In the genomic region with DNA sequence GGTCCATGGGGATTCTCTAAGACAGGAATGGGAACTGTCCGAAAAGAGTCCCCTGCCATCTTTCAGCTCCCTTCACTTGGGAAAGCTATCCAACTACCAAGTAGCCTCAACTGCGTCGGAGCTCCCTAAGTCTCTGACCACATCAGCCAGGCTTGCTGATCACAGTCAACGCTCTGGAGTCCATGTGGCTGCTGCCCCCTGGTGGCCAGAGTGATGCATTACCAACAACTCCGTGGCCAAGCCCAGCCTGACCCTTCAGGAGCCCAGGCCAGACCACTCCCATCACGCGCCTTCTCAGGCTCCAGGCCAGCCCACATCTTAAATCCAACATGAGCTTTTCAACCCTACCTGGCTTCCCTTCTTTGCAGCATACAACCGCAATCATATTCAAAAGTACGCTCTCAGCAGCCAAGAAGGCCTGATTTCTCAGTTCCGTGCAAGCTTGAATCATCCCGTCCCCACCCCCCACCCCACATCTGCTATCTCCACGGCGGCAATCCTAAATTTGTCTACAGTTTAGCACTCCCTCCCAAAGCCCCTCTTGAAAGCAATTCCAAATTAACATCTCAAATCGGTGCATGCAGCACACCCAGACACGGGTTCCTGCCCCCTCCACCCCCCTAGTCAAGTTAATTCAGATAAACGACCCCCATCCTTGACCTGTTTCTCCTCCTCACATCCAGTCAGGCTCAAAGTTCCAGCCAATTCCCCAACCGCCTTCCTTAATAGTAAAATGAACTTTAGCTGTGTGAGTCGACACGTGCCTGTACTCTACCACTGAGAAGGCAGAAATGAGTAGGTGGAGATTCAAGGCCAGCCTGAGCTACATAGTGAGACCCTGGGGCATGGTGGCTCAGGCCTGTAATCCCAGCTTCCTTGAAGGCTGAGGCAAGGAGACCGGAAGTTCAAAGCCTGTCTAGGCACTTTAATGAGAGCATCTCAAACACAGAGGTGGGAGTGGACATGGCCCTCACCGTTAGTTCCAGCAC, we compare ENCODE assay signal across 8 mouse cellular contexts. TPM values are rescaled to one million over a fixed set of nuclear protein-coding genes. Genes with fewer than 3 reads are reported as not detected.
A peak's percentile ranks its signal among the peaks of the same experiment; 100 is the strongest.
DNase-seq lines count a peak whose midpoint lies in the region; ATAC-seq and TF ChIP-seq lines count a peak whose summit lies in the region.

No protein-coding gene starts in this region.

- H3K4me1 ChIP-seq in forebrain, postnatal 0 days (ENCODE audit: insufficient read depth): no peaks in the 10 kb centered on the region
- no peaks in the 10 kb centered on the region for H3K4me1 ChIP-seq in lung, adult 2 months (ENCODE audit: control insufficient read depth, insufficient read depth, low read length)
- 0 out of 2 replicates have a peak, but pooled peaks cover 5% of the 10 kb centered on the region for H3K4me1 ChIP-seq in olfactory bulb, adult 2 months (ENCODE audit: control insufficient read depth, insufficient read depth, low read length)

- H3K4me3 ChIP-seq in forebrain, postnatal 0 days (ENCODE audit: low read depth, low read length): no peak overlapping the region
- H3K4me3 ChIP-seq in layer of hippocampus, adult 2 months: no peak overlapping the region; the same call in 1 of the 2 replicates
- no peak overlapping the region for H3K4me3 ChIP-seq in lung, adult 2 months (replicated peaks; ENCODE audit: extremely low read depth, low read depth, low read length)
- peak overlapping the region; percentile 15 for H3K4me3 ChIP-seq in olfactory bulb, adult 2 months (ENCODE audit: insufficient read depth, low read depth, low read length)

- no peak for TF ChIP-seq POLR2A in lung, adult 2 months (IDR thresholded peaks at IDR 0.05; ENCODE audit: borderline replicate concordance, extremely low read depth, low read depth, low read length)
- no peak for TF ChIP-seq POLR2A in olfactory bulb, adult 2 months (IDR thresholded peaks at IDR 0.05; ENCODE audit: insufficient read depth, low read depth, low read length)

- H3K9me3 ChIP-seq in forebrain, postnatal 0 days (ENCODE audit: low read length): no peaks in the 10 kb centered on the region

- peak; percentile 99 for TF ChIP-seq CTCF in forebrain, postnatal 0 days (IDR thresholded peaks at IDR 0.05; ENCODE audit: low read depth)
- peak; percentile 99 for TF ChIP-seq CTCF in layer of hippocampus, adult 2 months (conservative IDR thresholded peaks at IDR 0.05)
- TF ChIP-seq CTCF in lung, adult 2 months (IDR thresholded peaks at IDR 0.05; ENCODE audit: insufficient read depth, low read length): peak; percentile 95
- peak; percentile 91 for TF ChIP-seq CTCF in olfactory bulb, adult 2 months (IDR thresholded peaks at IDR 0.05; ENCODE audit: insufficient read depth, low read depth, low read length)

- WGBS in forebrain, postnatal 0 days: 31% methylated on average over 21 of the region's 21 CpGs
- WGBS in lung, adult 2 months: 29% methylated on average over 21 of the region's 21 CpGs
- 20% methylated on average over 21 of the region's 21 CpGs for WGBS in olfactory bulb, adult 2 months

- ATAC-seq in forebrain, postnatal 0 days: peak; percentile 89

- peak; percentile 95 for DNase-seq in ES-CJ7 (ENCODE audit: low read depth, low spot score)
- DNase-seq in cerebellum, adult 11-12 months: peak; percentile 84
- peak; percentile 91 for DNase-seq in forebrain, postnatal 0 days
- peak; percentile 91 for DNase-seq in heart, postnatal 4 days
- DNase-seq in layer of hippocampus, adult 2 months (ENCODE audit: low spot score in 2 of 2): peak; percentile 86 to 90
- DNase-seq in lung, adult 2 months: peak; percentile 85
- peak; percentile 54 to 55 for DNase-seq in thymus, adult 18-20 months

- no peak overlapping the region for H3K9ac ChIP-seq in forebrain, postnatal 0 days

- H3K4me2 ChIP-seq in forebrain, postnatal 0 days (ENCODE audit: low read depth): peak overlapping the region; percentile 27

- H3K27me3 ChIP-seq in forebrain, postnatal 0 days (ENCODE audit: insufficient read depth, low read length): no peaks in the 10 kb centered on the region

- H3K36me3 ChIP-seq in forebrain, postnatal 0 days (ENCODE audit: insufficient read depth): no peaks in the 10 kb centered on the region

- H3K27ac ChIP-seq in forebrain, postnatal 0 days (ENCODE audit: low read depth, low read length): no peak overlapping the region
- no peak overlapping the region for H3K27ac ChIP-seq in layer of hippocampus, adult 2 months
- H3K27ac ChIP-seq in olfactory bulb, adult 2 months (ENCODE audit: insufficient read depth, low read depth, low read length): no peak overlapping the region

RNA-seq across cellular contexts. Expression of gene Pou2f2, which starts 8.4 kb away (rescaled TPM):
- total RNA-seq in forebrain, postnatal 0 days (2014; rRNA removed): 5.8 and 6.0 TPM in 2 replicates
- polyA plus RNA-seq in forebrain, postnatal 0 days (2015; fragmentation: Nextera tagmentation; extraction: Ambion mirVana): 9.8 and 21.2 TPM in 2 replicates
- total RNA-seq in heart, postnatal 4 days (2021): under 1 TPM; 0.36 to 0.79 TPM
- total RNA-seq in layer of hippocampus, adult 2 months (2021): 1 to 10 TPM; 8.2 to 8.5 TPM
- 6.0 and 6.1 TPM in 2 replicates for polyA plus RNA-seq in lung, adult 2 months (2012; rRNA removed)
- not detected in 2 replicates for polyA plus RNA-seq in olfactory bulb, adult 2 months (2012; ENCODE audit: insufficient read depth, insufficient read length, low replicate concordance, missing spikeins)

RNA-seq across cellular contexts. Expression of gene Dedd2, which starts 32.5 kb away (rescaled TPM):
- total RNA-seq in forebrain, postnatal 0 days (2014; rRNA removed): 23.4 and 25.3 TPM in 2 replicates
- 14.9 and 17.3 TPM in 2 replicates for polyA plus RNA-seq in forebrain, postnatal 0 days (2015; fragmentation: Nextera tagmentation; extraction: Ambion mirVana)
- 1 to 10 TPM; 7.2 to 9.6 TPM for total RNA-seq in heart, postnatal 4 days (2021)
- 10 to 100 TPM; 23.7 to 24.1 TPM for total RNA-seq in layer of hippocampus, adult 2 months (2021)
- 37.6 and 42.4 TPM in 2 replicates for polyA plus RNA-seq in lung, adult 2 months (2012; rRNA removed)
- polyA plus RNA-seq in olfactory bulb, adult 2 months (2012; ENCODE audit: insufficient read depth, insufficient read length, low replicate concordance, missing spikeins): not detected in 2 replicates

RNA-seq across cellular contexts. Expression of gene Zfp526, which starts 33.3 kb away (rescaled TPM):
- 5.0 and 8.3 TPM in 2 replicates for total RNA-seq in forebrain, postnatal 0 days (2014; rRNA removed)
- 0.59 and 0.98 TPM in 2 replicates for polyA plus RNA-seq in forebrain, postnatal 0 days (2015; fragmentation: Nextera tagmentation; extraction: Ambion mirVana)
- total RNA-seq in heart, postnatal 4 days (2021): 10 to 100 TPM in 1 of 2 experiments, 1 to 10 TPM in 1; 9.9 to 10.2 TPM
- 10 to 100 TPM; 10.5 to 12.7 TPM for total RNA-seq in layer of hippocampus, adult 2 months (2021)
- polyA plus RNA-seq in lung, adult 2 months (2012; rRNA removed): 18.0 and 18.4 TPM in 2 replicates
- not detected in 2 replicates for polyA plus RNA-seq in olfactory bulb, adult 2 months (2012; ENCODE audit: insufficient read depth, insufficient read length, low replicate concordance, missing spikeins)

RNA-seq across cellular contexts. Expression of gene Gsk3a, which starts 49.7 kb away (rescaled TPM):
- 150 and 154 TPM in 2 replicates for total RNA-seq in forebrain, postnatal 0 days (2014; rRNA removed)
- polyA plus RNA-seq in forebrain, postnatal 0 days (2015; fragmentation: Nextera tagmentation; extraction: Ambion mirVana): 21.0 and 21.5 TPM in 2 replicates
- 10 to 100 TPM; 68.2 to 70.9 TPM for total RNA-seq in heart, postnatal 4 days (2021)
- 100 to 1,000 TPM; 206 to 220 TPM for total RNA-seq in layer of hippocampus, adult 2 months (2021)
- 104 and 116 TPM in 2 replicates for polyA plus RNA-seq in lung, adult 2 months (2012; rRNA removed)
- polyA plus RNA-seq in olfactory bulb, adult 2 months (2012; ENCODE audit: insufficient read depth, insufficient read length, low replicate concordance, missing spikeins): not detected in 2 replicates
